Mouse (Mus musculus): ENCODE measurements at regions not wholly inside any gene's neighbourhood (a gene's known extent, or its start where the extent isn't known, plus 50 kb on each side); places are given as distances from the start of the nearest gene placed in this dataset.

DNA sequence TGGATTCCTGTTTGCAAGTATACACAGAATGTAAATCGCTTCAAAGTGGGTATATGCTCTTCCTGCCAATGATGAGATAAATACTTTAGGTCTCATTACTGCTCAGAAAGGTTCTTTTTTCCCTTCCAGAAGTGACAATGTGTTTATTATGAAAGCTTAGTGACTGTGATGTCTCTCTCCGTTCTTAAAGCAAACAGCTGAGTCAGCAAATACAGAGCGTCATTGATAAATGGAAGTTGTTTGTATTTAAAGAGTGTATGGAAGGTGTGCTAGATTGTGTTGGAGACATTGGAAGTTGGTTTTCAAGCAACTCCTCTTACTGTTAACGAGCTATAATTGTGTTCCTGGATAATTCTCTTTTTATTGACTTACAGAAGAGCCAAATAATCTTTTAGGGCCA, 408.0 kb downstream of the Prr30 start:
- no peak for DNase-seq (ENCODE audit: low spot score)

- no peak for DNase-seq (ENCODE audit: low spot score)
Observed at GRCm38 (mm10) chr14:100781882-100782281, 418.2 kb downstream of the Prr30 start.

DNA sequence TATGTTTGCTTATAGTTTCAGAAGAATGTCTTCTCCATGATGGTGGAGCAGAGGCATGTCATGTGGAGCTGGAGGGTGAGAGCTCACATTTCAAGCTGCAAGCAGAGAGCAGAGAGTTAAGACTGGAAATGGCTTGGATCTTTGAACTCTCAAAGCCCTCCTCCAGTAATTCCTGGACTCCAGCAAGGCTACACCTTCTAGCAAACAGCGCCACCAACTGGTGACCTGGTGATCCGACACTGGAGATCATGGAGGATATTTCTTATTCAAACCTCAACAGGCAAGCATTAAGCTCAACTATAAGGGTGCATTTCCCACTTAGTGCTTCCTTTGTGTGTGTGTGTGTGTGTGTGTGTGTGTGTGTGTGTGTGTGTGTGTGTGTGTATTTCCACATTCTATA, 446.2 kb downstream of the Prr30 start:
- DNase-seq (ENCODE audit: low spot score), result no peak

DNA sequence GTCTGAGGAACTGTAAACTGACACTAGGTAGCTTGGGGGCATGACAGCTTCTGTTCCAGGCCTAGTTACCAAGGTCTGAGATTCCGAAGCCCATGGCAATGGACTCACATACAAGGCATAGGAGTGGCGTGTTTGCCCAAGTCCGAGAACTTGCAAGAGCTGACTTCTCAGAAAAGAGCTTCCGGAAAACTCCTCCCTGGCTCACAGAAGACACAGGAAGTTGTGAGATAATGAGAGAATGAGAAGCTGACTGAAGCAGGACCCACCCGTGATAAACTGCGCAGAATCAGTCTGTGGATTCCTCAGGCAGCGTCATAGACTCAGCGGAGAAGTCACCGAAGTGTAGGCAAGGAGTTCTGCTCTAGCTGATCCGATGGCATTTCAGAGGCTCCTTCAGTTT, 447.4 kb downstream of the Prr30 start:
- DNase-seq (ENCODE audit: low spot score), result no peak

DNA sequence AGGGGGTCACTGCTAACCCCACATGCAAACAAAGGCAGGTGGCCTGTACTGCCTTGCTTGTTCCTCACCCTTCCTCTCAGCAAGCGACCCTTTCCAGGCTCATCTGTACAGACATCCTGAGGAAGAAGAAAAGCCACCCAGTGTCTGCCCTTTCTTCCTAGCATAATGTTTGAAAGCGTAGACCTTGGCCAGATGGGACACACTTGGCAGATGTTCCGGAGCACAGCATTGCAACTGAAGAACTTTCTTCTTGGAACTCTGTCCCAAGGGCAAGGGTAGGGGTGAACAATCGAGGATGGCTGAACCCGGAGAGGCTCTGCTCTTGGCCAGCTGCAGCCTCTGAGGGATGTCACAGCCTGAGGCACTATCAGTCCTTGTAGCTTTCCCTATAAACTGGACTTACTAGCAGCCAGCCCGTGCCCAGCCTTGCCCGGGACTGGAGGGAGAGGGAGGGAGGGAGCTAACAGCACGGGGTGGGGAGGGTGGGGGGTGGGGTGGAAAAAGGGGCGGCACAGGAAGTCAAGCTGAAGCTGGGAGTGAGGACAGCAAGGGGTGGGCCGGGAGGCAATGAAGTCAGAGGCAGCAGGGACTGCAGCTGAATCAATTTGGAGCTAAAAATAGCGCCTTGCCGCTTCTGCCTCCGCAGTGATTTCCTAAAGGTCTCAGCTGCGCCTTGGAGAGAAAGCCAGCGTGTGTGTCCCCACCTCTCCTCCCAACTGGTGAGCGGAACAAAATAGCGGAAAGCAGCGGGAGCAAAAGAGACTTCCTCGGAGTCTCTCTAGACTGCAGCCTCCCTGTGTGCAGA, 450.2 kb downstream of the Prr30 start:
- DNase-seq (ENCODE audit: low spot score), result peak; percentile 24

GRCm38 (mm10) chr14:100735276-100735675, 450.8 kb upstream of the Klf12 start:
- no peak for DNase-seq (ENCODE audit: low spot score)

DNA sequence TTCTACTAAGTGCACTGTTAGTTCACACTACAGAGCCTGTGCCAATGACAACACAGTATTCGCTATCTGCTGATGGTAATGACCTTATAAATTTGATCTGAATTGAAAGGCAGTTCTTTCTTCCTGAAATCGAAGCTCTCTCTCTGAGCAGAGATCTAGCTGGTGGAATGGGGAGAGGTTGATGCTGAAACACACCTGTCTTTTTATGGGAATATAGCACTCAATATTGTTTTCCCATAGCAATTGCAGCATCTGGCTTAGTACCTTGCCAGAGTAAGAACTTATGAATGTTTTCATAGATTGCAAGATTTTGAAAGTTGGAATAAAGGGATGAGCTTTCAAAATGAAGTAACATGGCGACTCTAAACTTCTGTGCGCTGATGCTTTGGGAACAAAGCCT, 444.0 kb upstream of the Klf12 start:
- DNase-seq (ENCODE audit: low spot score), result no peak

GRCm38 (mm10) chr14:100727701-100728100, 443.2 kb upstream of the Klf12 start:
- no peak for DNase-seq (ENCODE audit: low spot score)

- peak; percentile 52 for DNase-seq (ENCODE audit: low spot score)
Observed at GRCm38 (mm10) chr14:100724962-100725361, 440.5 kb upstream of the Klf12 start.

- DNase-seq (ENCODE audit: low spot score), result no peak
Observed at GRCm38 (mm10) chr14:100720667-100721066, 436.2 kb upstream of the Klf12 start.

DNA sequence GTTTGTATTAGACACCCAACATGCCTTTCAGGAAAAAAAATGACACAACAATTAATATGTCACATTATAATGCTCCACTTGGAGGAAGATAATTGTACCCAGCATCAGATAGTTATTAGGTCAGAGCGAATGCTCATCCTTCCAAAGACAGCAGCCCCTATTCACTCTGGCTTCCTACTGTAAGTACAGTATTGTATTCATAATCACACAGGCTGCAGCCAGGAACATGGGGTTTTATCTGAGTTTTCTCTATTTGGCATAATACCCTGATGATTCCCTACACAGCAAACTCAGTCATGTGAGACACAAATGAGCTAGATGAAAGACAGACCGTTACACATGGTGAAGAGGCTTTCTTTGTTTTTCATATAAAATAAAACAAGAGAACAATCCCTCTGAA, 430.5 kb upstream of the Klf12 start:
- no peak for DNase-seq (ENCODE audit: low spot score)

- no peak for DNase-seq (ENCODE audit: low spot score)
Observed at GRCm38 (mm10) chr14:100713999-100714471, 429.6 kb upstream of the Klf12 start.

GRCm38 (mm10) chr14:100713592-100713991, 429.1 kb upstream of the Klf12 start:
- no peak for DNase-seq (ENCODE audit: low spot score)

DNA sequence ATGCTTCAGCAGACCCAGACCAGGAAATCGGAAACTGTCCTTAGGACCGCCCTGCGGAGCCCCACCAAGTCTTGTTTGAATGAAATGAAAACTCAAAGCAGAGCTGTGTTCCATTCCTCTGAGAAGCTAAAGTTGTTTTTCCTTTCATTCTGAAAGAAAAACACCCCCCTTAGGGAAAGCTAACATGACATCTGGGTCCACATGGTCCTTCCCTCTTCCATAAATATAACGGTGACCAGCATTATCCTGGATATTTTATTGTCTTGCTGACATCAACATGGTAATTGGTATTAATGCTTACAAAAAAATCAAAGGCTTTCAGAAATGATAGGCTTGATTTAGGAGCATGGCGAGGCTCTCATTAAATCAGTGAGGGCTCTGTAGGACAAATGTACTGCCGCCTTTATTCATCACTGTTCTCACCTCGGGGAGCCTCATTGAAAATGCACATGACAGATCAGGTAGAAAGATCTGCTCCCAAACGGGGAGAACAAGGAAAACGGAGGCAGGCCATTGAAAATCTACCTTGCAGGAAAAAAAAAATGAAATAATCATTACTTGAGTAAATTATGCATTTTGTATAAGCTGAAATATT, 381.0 kb upstream of the Klf12 start:
- no peak for DNase-seq (ENCODE audit: low spot score)

DNA sequence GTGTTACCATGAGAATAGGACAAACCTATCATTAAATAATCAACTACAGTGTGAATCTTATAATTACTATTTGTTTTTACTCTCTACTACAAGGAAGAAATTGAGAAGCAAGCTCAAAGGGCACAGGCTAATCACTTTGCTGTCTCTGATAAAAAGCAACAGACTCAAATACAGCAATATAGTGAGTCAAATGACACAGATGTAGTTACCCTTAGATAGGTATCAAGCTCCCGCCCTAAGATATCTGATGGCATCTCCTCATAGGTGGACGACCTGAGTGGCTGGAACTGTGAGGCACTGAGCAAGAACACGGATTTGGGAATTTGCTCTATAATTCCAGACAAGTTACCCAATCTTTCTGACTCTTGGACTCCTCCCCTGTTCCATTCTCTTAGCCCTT, 379.7 kb upstream of the Klf12 start:
- no peak for DNase-seq (ENCODE audit: low spot score)

- no peak for DNase-seq (ENCODE audit: low spot score)
Observed at GRCm38 (mm10) chr14:100642076-100642475, 357.6 kb upstream of the Klf12 start.

DNA sequence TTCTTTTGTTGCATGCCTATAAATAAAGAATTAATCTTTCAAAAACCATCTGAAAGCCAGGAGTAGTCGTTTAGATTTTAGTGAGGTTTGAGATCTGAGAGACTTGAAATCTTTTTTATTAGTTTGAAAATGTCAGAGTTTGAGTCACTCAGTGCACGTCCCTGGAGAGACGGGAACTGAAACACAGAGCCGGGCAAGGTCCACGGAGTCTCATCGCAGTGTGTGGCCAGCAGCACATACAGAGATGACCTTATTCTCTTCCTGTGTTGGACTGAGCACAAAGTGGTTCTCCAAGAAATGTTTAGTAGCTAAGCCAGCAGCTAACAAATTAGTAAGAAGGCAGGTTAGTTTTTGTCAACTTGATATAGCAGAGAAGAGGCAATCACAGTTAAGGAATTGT, 350.0 kb upstream of the Klf12 start:
- no peak for DNase-seq (ENCODE audit: low spot score)

DNA sequence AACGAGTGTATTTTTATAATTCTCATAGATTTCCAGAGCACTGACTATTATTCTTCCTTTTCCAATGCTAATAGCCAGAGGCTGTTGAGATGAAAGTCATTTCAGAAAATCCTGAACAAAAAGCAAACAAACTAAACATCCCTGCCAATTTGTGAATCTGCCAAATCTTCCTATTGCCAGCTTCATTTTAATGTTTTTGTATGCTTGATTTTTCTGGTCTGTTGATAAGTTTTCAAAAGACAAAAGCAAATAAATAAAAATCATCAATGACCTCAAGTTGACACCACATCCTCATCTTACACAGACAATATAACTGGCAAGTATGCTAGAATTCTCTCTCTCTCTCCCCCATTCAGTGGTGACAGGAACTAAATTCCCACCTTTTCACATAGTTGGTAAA, 347.2 kb upstream of the Klf12 start:
- DNase-seq (ENCODE audit: low spot score), result no peak

- no peak for DNase-seq (ENCODE audit: low spot score)
Observed at GRCm38 (mm10) chr14:100630197-100630596, 345.7 kb upstream of the Klf12 start.

- no peak for DNase-seq (ENCODE audit: low spot score)
Observed at GRCm38 (mm10) chr14:100627523-100627922, 343.0 kb upstream of the Klf12 start.

DNA sequence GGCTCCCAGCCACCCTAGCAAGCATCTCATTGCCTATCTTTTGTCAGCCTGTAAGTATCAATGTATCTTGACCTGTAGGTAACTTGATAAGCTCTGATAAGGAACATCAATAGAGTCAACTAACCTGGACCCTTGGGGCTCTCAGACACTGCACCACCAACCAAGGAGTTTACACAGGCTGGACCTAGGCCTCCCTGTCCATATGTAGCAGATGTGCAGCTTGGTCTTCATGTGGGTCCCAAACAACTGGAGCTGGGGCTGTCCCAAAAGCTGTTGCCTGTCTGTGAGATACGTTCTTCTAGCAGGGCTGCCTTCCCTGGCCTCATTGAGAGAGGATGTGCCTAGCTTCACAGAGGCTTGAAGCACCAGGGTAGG, 335.2 kb upstream of the Klf12 start:
- no peak for DNase-seq (ENCODE audit: low spot score)

- DNase-seq (ENCODE audit: low spot score), result no peak
Observed at GRCm38 (mm10) chr14:100618793-100619655, 334.5 kb upstream of the Klf12 start.

Data from adipocyte (in vitro differentiated cells).